Mouse (Mus musculus): Measurements from ENCODE around the gene Vmn1r174.

- no peak for TF ChIP-seq CTCF (IDR thresholded peaks at IDR 0.05; ENCODE audit: control insufficient read depth, insufficient read depth, insufficient read length)
- TF ChIP-seq MAX (IDR thresholded peaks at IDR 0.05) = no peak
- no peak for TF ChIP-seq FOSL1 (IDR thresholded peaks at IDR 0.05; ENCODE audit: insufficient read depth, low read length, poor library complexity, severe bottlenecking)
- TF ChIP-seq CEBPB (IDR thresholded peaks at IDR 0.05; ENCODE audit: low read depth) = no peak
- TF ChIP-seq USF1 (IDR thresholded peaks at IDR 0.05; ENCODE audit: low read depth) = no peak
Observed at GRCm38 (mm10) chr7:23784526-23784925, 32.5 kb downstream of the Vmn1r174 start.
